Mouse (Mus musculus) kidney, adult 2 months (tissue): Measurements from ENCODE around the gene Ndufs2.

Experiments
- CTCF ChIP-seq: fragments of 200-500 bp; conservative IDR thresholded peaks from 2 replicates; pipeline ENCODE4 v1.5.1; 2011; ENCODE audit warnings: low read depth, mild to moderate bottlenecking, control low read depth, low read length, moderate library complexity, mixed read lengths; ENCODE audit not compliant: insufficient read depth, insufficient read length
- POLR2A ChIP-seq: fragments of 200-500 bp; IDR thresholded peaks from one replicate; pipeline ENCODE4 v1.6.1; 2011; ENCODE audit warnings: low read depth, low read length, control low read depth

DNA sequence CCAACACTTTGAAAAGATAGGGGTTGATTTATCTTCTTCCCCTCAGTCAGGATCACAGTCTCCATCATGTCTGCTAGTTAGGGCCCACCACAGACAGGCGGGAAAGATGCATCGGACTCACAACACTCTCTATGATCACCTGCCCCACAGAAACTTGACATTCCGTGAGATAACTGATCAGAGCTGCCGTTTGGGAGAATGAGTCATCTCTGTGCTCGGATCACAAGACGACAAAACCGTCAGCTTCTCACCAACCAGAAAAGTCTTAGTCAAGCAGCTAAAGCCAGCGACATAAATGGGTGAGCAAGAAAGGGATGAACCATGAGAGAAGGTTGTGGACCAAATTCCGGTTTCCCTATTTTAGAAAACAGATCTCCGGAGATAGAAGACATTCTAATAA lies 58.9 kb downstream of the Ndufs2 start:
- TF ChIP-seq POLR2A = no peak
- TF ChIP-seq CTCF = no peak
